ENCODE assay signal across 8 mouse cellular contexts in the genomic region with DNA sequence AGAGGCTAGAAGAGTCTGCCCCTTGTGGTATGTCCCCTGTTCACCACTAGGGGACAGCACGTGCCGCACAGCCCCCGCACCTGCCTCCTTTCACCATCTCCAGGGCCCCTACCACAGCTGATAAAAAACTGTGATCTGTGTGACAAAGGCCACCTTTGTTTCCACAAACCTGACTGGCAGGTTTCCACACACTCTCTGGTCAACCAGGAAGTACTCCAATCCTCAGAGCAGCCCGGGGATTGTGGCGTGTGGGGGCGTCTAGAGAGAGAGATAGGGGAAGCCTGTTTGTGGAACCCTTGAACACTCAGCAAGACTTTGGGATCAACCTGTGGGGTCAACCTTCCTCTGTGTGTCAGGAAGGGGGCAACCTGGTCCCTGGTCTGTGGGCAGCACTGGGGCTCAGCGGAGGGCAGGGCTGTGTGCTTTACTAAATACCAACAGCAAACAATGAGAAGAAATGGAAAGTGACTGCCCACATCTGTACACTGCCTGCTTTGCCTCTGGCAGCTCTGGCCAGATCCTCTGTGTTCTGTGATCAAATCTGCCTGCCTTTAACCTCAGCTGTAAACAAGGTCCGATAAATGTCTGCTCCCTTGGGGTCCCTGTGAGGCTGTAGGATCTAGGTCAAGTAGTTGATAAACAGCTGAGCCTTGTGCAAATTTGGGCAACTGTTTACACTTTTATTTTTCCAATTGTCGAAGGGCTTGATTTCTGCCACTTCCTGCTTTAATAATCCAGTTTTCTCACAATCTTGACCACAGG. TPM values are rescaled to one million over a fixed set of nuclear protein-coding genes. Genes with fewer than 3 reads are reported as not detected.
A peak's percentile ranks its signal among the peaks of the same experiment; 100 is the strongest.
DNase-seq lines count a peak whose midpoint lies in the region; ATAC-seq lines count a peak whose summit lies in the region.

No protein-coding gene starts in this region.

- WGBS in forebrain, embryonic 14.5 days, result 7% methylated on average over 9 of the region's 9 CpGs
- 3% methylated on average over 9 of the region's 9 CpGs for WGBS in midbrain, embryonic 14.5 days

- peak overlapping the region; percentile 7; the same call in 1 of the 2 replicates for H3K4me2 ChIP-seq in forebrain, embryonic 14.5 days (ENCODE audit: low read length)
- peak overlapping the region; percentile 30 for H3K4me2 ChIP-seq in midbrain, embryonic 14.5 days (ENCODE audit: low read length)

- peak overlapping the region; percentile 37; the same call in 1 of the 2 replicates for H3K9ac ChIP-seq in forebrain, embryonic 14.5 days (ENCODE audit: low read length)
- H3K9ac ChIP-seq in midbrain, embryonic 14.5 days (replicated peaks; ENCODE audit: low read length), result no peak overlapping the region; the same call in 1 of the 2 replicates

- H3K9me3 ChIP-seq in forebrain, embryonic 14.5 days (replicated peaks; ENCODE audit: control insufficient read depth, low read length), result no peaks in the 10 kb centered on the region
- no peaks in the 10 kb centered on the region for H3K9me3 ChIP-seq in midbrain, embryonic 14.5 days (ENCODE audit: control insufficient read depth, low read length)

- no peaks in the 10 kb centered on the region for H3K27me3 ChIP-seq in forebrain, embryonic 14.5 days (replicated peaks; ENCODE audit: control insufficient read depth, insufficient read depth, low read length)
- no peaks in the 10 kb centered on the region for H3K27me3 ChIP-seq in midbrain, embryonic 14.5 days (ENCODE audit: control insufficient read depth, insufficient read depth, low read length)

- H3K4me1 ChIP-seq in forebrain, embryonic 14.5 days (ENCODE audit: control insufficient read depth, insufficient read depth, low read length), result peaks cover 15% of the 10 kb centered on the region
- peaks cover 40% of the 10 kb centered on the region for H3K4me1 ChIP-seq in midbrain, embryonic 14.5 days (ENCODE audit: control insufficient read depth, insufficient read depth, low read length)

- peaks cover 48% of the 10 kb centered on the region for H3K36me3 ChIP-seq in forebrain, embryonic 14.5 days (ENCODE audit: control insufficient read depth, insufficient read depth, low read length)
- H3K36me3 ChIP-seq in midbrain, embryonic 14.5 days (ENCODE audit: control insufficient read depth, insufficient read depth, low read length), result peaks cover 59% of the 10 kb centered on the region

- ATAC-seq in activated CD4-positive, CD25-positive, alpha-beta regulatory T cell, adult 4 months, result peak; percentile 73
- peak; percentile 53 for ATAC-seq in forebrain, embryonic 14.5 days
- ATAC-seq in midbrain, embryonic 14.5 days (ENCODE audit: low FRiP score, low TSS enrichment), result peak; percentile 32; the same call in 1 of the 2 replicates

- peak; percentile 95 for DNase-seq in heart, adult 11 months
- DNase-seq in heart, postnatal 14 days, result no peak
- peak; percentile 28 for DNase-seq in forebrain, embryonic 14.5 days (ENCODE audit: low spot score)
- peak; percentile 27 to 59 for DNase-seq in kidney, postnatal 36 days
- peak; percentile 54 for DNase-seq in midbrain, embryonic 14.5 days
- peak; percentile 69 for DNase-seq in thymus, postnatal 4 days
- DNase-seq in ovary, postnatal 14 days (ENCODE audit: low spot score), result no peak

- peak overlapping the region; percentile 72 for H3K27ac ChIP-seq in forebrain, embryonic 14.5 days (ENCODE audit: low read depth, low read length)
- peak overlapping the region; percentile 81 for H3K27ac ChIP-seq in midbrain, embryonic 14.5 days (replicated peaks; ENCODE audit: low read depth, low read length)

- H3K4me3 ChIP-seq in forebrain, embryonic 14.5 days (ENCODE audit: low read depth, low read length), result no peak overlapping the region
- 0 out of 2 replicates have a peak overlapping the region, but pooled peaks have one; percentile 1 for H3K4me3 ChIP-seq in midbrain, embryonic 14.5 days (replicated peaks; ENCODE audit: low read depth, low read length)

- intact Hi-C loops in heart, postnatal 14 days (cut with DNase I), result no loop called here

RNA-seq across cellular contexts. Expression of gene Dtx4, which starts 12.9 kb away (rescaled TPM):
- 1 to 10 TPM; 7.6 to 9.7 TPM for total RNA-seq in heart, postnatal 14 days (2021)
- 1 to 10 TPM; 3.5 to 3.7 TPM for polyA plus RNA-seq in activated CD4-positive, CD25-positive, alpha-beta regulatory T cell, adult 4 months (2017; shearing (Covaris generic))
- 15.3 and 18.2 TPM in 2 replicates for polyA plus RNA-seq in forebrain, embryonic 14.5 days (2014; fragmentation: Nextera tagmentation; extraction: Ambion mirVana)
- polyA plus RNA-seq in midbrain, embryonic 14.5 days (2014; fragmentation: Nextera tagmentation; extraction: Ambion mirVana), result 35.7 and 46.0 TPM in 2 replicates

RNA-seq across cellular contexts. Expression of gene Mpeg1, which starts 27.8 kb away (rescaled TPM):
- 1 to 10 TPM; 6.6 to 7.1 TPM for total RNA-seq in heart, postnatal 14 days (2021)
- polyA plus RNA-seq in activated CD4-positive, CD25-positive, alpha-beta regulatory T cell, adult 4 months (2017; shearing (Covaris generic)), result under 1 TPM in 1 of 2 experiments, not detected in 1; 0.28 TPM
- polyA plus RNA-seq in forebrain, embryonic 14.5 days (2014; fragmentation: Nextera tagmentation; extraction: Ambion mirVana), result 0.55 and 0.75 TPM in 2 replicates
- polyA plus RNA-seq in midbrain, embryonic 14.5 days (2014; fragmentation: Nextera tagmentation; extraction: Ambion mirVana), result 1.00 and 1.1 TPM in 2 replicates

RNA-seq across cellular contexts. Expression of gene Fam111a, which starts 57.2 kb away (rescaled TPM):
- total RNA-seq in heart, postnatal 14 days (2021), result 1 to 10 TPM; 5.8 to 7.3 TPM
- 10 to 100 TPM; 41.0 to 41.8 TPM for polyA plus RNA-seq in activated CD4-positive, CD25-positive, alpha-beta regulatory T cell, adult 4 months (2017; shearing (Covaris generic))
- 9.9 and 10.9 TPM in 2 replicates for polyA plus RNA-seq in forebrain, embryonic 14.5 days (2014; fragmentation: Nextera tagmentation; extraction: Ambion mirVana)
- 4.5 and 8.3 TPM in 2 replicates for polyA plus RNA-seq in midbrain, embryonic 14.5 days (2014; fragmentation: Nextera tagmentation; extraction: Ambion mirVana)

Comparison
In these comparisons a context has a peak if more than half of its experiments do, and no peak if none do; other contexts are left out.
1. DNase-seq: peak in heart, adult 11 months (single experiment), forebrain, embryonic 14.5 days (single experiment), kidney, postnatal 36 days (2 of 2), midbrain, embryonic 14.5 days (single experiment) and thymus, postnatal 4 days (single experiment); none in heart, postnatal 14 days (0 of 2) and ovary, postnatal 14 days (single experiment).
2. Peak in every context shown above with its lines, with median percentiles within 50 percentile points of each other: ATAC-seq.